Mouse (Mus musculus): Measurements from ENCODE around the gene Asb4.

The Asb4 gene

DNA sequence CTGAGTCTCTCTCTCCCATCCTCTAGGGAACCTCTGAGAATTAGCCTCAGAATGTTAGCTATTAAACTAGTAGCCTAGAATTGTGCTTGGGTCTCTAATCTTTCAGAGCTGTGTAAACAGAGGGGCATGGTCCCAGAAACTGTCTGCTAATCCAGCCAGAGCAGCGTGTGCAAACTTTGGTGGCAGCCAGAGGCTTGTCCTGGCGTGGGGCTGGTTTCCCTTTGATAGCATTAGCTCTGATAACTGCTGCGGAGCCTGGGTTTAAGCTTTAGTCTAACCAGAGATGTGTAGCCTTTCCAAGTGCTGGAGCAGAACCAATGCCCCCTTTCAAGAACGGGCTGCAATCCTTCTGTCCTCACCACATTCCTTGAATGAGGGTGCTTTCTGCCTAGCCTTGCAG, 11.8 kb downstream of the Asb4 start:
- DNase-seq (ENCODE audit: low spot score) = no peak

GRCm38 (mm10) chr6:5396797-5397196, 13.6 kb downstream of the Asb4 start:
- DNase-seq (ENCODE audit: low spot score) = no peak

- peak; percentile 21 for DNase-seq (ENCODE audit: low spot score)
These were observed 18.2 kb downstream of the Asb4 start for GRCm38 (mm10) chr6:5401394-5401793.

- no peak for DNase-seq (ENCODE audit: low spot score)
These were observed 20.1 kb downstream of the Asb4 start for GRCm38 (mm10) chr6:5403095-5403815.

GRCm38 (mm10) chr6:5404016-5404415, 20.8 kb downstream of the Asb4 start:
- DNase-seq (ENCODE audit: low spot score) = no peak

- no peak for DNase-seq (ENCODE audit: low spot score)
These were observed 25.4 kb downstream of the Asb4 start for GRCm38 (mm10) chr6:5408451-5409177.

GRCm38 (mm10) chr6:5409676-5410075, 26.5 kb downstream of the Asb4 start:
- DNase-seq (ENCODE audit: low spot score) = no peak

DNA sequence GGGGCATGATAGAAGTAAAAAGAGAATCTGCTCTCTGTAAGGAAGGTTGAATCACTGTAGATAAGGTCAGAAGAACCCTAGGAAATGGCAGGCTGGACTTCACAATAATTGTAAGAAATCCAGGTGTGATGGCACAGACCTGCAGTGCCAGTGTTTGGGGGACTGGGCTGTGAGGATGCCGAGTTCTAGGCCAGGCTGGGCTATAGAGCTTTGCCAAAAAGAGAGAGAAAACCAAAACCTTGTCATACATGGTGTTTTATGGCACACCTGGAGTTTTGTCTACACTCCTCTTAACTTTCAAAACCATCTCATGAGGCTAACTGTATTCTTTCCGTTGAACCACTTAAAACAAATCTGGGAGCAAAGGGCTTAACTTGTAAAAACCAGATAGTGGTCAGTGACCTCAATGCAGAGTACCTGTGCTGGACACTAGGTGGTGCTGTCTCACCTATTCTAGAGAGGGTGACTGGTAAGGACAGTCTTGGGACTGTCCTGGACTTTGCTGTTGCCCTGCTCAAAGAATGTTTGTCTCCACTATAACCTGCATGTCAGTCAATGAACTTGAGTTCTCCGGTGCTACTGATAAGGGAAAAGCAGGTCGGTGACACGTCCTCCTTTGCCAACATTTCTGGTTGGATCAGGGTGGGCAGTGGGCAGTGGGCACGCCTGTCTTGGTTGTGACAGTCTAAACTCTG, 27.7 kb downstream of the Asb4 start:
- peak; percentile 50 for DNase-seq (ENCODE audit: low spot score)

- DNase-seq (ENCODE audit: low spot score) = peak; percentile 75
These were observed 30.1 kb downstream of the Asb4 start for GRCm38 (mm10) chr6:5413282-5413681.

GRCm38 (mm10) chr6:5421442-5421841, 38.3 kb downstream of the Asb4 start:
- DNase-seq (ENCODE audit: low spot score) = no peak

- DNase-seq (ENCODE audit: low spot score) = no peak
These were observed 39.2 kb downstream of the Asb4 start for GRCm38 (mm10) chr6:5422386-5422785.

DNA sequence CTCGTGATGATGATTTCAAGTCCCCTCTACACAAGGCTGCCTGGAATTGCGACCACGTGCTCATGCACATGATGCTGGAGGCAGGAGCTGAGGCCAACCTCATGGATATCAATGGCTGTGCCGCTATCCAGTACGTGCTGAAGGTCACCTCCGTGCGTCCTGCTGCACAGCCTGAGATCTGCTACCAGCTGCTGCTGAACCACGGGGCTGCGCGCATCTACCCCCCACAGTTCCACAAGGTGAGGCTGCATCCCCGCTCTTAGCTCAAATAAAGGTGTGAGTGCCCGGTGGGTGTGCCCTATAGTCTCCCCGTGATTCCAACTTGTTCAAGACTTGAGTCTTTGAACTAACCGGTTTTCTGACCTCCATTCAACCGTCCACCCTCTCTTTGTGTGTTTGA, 40.4 kb downstream of the Asb4 start:
- DNase-seq (ENCODE audit: low spot score) = no peak

DNA sequence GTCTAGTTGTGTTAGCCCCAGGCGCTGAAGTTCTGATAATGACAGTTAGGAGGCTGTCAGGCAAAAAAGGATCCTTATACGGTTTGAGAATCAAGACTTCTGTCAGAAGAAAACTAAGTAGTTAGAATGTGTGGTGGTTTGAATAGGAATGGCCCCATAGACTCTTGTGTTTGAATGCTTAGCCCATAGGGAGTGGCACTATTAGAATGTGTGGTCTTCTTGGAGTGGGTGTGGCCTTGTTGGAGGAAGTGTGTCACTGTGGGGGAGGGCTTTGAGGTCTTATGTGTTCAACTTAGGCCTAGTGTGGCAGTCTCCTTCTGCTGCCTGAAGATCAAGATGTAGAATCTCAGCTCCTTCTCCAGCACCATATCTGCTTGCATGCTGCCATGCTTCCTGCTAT, 43.8 kb downstream of the Asb4 start:
- no peak for DNase-seq (ENCODE audit: low spot score)

DNA sequence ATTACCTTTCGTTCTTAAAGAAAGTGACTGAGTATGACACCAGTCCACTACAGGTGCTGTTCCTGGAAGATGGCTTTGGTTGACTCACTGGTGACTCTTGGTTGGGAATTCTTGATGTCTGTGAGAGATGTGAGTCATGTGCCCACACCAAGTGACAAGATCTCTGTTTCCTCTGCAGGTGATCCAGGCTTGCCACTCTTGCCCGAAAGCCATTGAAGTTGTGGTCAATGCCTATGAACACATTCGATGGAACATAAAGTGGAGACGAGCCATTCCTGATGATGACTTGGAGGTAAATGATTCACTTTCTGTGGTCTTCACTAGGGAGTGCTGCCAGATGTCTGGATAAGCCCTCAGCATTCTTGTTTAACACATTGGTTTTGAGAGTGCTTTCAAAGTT, 46.4 kb downstream of the Asb4 start:
- DNase-seq (ENCODE audit: low spot score) = no peak

DNA sequence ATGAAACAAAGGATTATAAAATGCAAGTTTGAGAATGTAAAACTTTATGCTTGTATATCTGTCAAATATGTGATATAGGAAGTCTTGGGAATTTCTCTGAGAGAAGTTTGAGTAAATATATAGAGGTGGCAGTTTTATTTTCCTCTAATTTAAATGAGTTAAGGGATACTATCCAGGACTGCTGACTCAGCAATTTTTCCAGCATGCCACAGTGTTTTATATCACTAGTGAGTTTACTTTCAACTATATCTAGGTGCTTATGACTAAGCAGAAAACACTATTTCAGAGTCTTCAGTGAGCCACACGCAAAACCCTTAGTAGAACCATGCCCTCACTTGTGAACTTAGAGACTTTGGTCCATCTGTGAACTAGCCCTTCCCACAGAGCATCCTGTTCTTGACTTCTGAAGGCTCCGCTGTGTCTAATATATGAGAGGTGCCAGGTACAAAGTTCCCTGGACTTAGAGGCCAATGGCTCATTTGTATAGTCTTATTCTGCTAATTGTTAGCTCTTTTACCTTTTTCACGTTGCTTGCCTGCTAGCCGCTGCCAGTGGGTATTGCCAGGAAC, 46.9 kb downstream of the Asb4 start:
- DNase-seq (ENCODE audit: low spot score) = no peak

DNA sequence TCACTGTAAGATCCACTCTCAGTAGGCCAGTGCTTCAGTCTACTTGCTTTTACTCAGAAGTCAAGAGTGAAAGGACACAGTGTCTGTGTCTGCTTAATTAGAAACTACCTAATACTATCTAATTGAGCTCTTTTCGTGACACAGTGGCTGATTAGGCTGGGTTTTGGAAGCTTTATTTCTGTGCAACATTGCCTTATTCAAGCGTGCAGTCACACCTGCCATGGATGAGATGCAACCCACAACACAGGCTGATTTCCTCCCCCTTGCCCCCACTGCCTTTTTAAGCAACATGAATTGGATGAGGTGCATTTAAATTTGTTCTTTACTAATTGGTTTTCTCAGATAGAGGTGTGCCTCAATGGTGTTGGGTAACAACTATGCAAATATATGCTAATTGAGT, 50.7 kb downstream of the Asb4 start:
- DNase-seq (ENCODE audit: low spot score) = no peak

GRCm38 (mm10) chr6:5437757-5438156, 54.6 kb downstream of the Asb4 start:
- DNase-seq (ENCODE audit: low spot score) = no peak

GRCm38 (mm10) chr6:5441221-5441620, 58.0 kb downstream of the Asb4 start:
- DNase-seq (ENCODE audit: low spot score) = no peak

GRCm38 (mm10) chr6:5442316-5443085, 59.3 kb downstream of the Asb4 start:
- peak; percentile 52 for DNase-seq (ENCODE audit: low spot score)

DNA sequence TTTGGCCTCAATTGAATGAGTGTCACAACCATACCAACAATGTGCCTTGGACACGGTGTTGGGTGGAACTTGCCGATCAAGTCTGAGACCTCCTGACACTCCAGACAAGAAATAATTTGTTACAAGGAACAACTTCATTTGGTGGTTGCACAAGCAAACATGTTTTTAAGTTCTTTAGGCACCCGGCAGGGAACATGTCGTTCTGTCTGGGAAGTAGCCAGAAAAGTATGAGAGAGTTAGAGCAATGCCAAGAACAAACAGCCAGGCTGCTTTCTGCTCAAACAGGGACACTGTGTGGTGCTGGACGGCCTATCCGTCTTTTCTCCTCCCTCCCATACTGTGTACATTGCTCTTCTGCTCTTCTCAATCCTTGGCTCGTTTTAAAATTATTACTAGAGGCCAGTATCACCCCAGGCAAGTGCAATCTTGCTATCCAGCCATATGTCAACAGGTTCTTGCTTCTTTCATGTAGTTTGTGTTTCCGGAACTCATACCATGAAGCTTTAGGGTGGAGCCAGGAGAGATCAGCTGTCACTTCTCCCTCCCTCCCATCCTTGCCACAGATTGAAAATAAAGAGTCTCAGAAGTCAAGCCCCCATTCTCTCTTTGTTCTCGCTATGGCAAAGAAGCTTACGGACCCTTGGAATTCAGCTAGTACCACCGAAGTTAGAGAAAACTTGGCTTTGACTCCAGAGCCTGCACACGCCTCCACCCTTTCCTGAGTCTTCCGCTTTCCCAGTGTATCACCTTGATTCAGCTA, 60.1 kb downstream of the Asb4 start:
- DNase-seq (ENCODE audit: low spot score) = peak; percentile 34

DNA sequence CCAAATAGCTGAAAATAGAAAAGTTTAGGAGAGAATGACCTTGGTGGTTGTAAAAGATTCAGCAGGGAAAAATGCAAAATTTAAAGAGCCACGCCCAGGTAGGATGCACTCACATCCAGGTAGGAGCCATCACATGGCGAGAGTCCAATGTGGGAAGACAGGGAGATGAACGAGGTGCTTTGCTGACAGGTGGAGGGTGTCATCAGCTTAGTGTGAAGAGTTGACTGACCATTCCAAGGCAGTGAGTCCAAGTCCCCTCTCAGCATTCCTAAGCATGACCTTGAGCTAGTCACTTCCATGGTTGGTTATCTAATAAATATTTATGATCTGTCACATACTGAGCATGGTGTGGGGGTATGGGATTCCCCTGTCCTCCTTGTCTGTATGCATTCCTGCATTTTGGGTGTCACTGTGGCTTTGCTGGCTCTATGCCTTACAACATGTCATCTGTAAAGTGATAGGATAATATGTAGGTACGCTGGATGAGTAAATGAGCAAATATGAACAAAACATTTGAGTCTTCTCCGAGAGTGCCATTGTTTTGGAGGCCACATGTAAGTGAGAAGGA, 61.2 kb downstream of the Asb4 start:
- no peak for DNase-seq (ENCODE audit: low spot score)
